Mouse (Mus musculus) cortical plate, adult 2 months (tissue): ENCODE measurements around the gene Kctd19. TPM values are rescaled to one million over a fixed set of nuclear protein-coding genes. Genes with fewer than 3 reads are reported as not detected.

Source experiments
- H3K27ac ChIP-seq: fragments of 200-500 bp; 2 replicates; pipeline ENCODE4 v1.5.1; 2012; ENCODE audit warnings: low read length, control low read depth, inconsistent platforms; ENCODE audit not compliant: insufficient read depth
- H3K4me1 ChIP-seq: fragments of 200-500 bp; 2 replicates; pipeline ENCODE4 v1.6.1; 2011; ENCODE audit warnings: low read length; ENCODE audit not compliant: control insufficient read depth, insufficient read depth
- H3K4me3 ChIP-seq: fragments of 200-500 bp; 2 replicates; pipeline ENCODE4 v1.5.1; 2011; ENCODE audit warnings: mild to moderate bottlenecking, low read length, control low read depth; ENCODE audit not compliant: insufficient read depth
- CTCF ChIP-seq: fragments of 200-500 bp; IDR thresholded peaks from 2 replicates; pipeline ENCODE4 v1.5.1; 2011; ENCODE audit warnings: mild to moderate bottlenecking, control low read depth, low read length; ENCODE audit not compliant: insufficient read depth; ENCODE audit errors: extremely low read depth
- POLR2A ChIP-seq: fragments of 200-500 bp; IDR thresholded peaks from 2 replicates; pipeline ENCODE4 v1.6.1; 2011; ENCODE audit warnings: mild to moderate bottlenecking, low read length, control low read depth; ENCODE audit not compliant: insufficient read depth; ENCODE audit errors: extremely low read depth
- polyA plus RNA-seq: library from polyadenylated mRNA; depleted of rRNA; stranded (reverse); fragments of >200 nt; gene quantifications from 2 replicates; pipeline ENCODE4 v1.2.3, GENCODE M21; 2012

Gene Kctd19
- polyA plus RNA-seq, 1 experiment, result not detected

DNA sequence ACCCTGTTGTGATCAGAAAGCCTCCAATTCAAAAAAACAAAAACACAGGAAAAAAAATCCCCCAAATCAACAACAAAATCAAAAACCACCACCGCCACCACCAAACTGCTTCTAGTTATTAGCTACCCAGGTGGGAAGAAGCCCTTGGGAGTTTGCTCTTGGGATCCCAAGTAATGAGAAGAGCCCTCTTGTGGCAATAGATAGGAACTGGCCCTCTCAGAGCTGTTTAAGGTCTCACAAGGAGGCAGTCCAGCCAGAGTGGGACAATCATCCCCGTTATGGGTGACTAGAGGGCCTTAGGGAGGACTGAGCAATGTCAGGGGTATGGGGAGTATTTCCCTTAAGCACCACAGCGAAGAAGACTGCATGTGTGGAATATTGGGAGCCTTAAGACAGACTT is 15.6 kb downstream of the Kctd19 start:
- H3K4me1 ChIP-seq, result no peaks in the 10 kb centered on the region; the same call in 1 of the 2 replicates
- TF ChIP-seq POLR2A (no peak), CTCF (peak; percentile 54)
- H3K4me3 ChIP-seq, result no peak overlapping the region
- H3K27ac ChIP-seq, result no peak overlapping the region

DNA sequence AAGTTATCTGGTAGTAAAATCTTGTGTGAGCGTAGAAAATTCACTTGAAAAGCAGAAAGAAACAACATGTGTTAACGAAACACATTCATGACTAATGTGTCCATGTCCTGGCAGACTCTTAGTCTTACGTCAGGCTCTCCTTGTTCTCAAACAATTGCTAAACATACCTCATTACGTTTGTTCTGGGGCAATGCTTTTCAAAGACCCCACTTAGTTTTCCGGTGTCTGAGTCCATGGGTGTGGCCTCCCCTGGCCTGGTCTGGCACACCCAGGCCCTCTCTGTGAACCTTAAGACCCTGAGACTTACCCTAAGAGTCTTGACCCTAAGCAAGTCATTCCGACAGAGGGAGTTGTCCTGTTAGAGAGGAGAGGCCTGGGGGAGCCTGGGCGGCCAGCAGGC is 19.4 kb downstream of the Kctd19 start:
- TF ChIP-seq CTCF (no peak), POLR2A (no peak)
- Histone ChIP-seq H3K4me1 (no peaks in the 10 kb centered on the region; the same call in 1 of the 2 replicates), H3K4me3 (no peak overlapping the region), H3K27ac (no peak overlapping the region)

DNA sequence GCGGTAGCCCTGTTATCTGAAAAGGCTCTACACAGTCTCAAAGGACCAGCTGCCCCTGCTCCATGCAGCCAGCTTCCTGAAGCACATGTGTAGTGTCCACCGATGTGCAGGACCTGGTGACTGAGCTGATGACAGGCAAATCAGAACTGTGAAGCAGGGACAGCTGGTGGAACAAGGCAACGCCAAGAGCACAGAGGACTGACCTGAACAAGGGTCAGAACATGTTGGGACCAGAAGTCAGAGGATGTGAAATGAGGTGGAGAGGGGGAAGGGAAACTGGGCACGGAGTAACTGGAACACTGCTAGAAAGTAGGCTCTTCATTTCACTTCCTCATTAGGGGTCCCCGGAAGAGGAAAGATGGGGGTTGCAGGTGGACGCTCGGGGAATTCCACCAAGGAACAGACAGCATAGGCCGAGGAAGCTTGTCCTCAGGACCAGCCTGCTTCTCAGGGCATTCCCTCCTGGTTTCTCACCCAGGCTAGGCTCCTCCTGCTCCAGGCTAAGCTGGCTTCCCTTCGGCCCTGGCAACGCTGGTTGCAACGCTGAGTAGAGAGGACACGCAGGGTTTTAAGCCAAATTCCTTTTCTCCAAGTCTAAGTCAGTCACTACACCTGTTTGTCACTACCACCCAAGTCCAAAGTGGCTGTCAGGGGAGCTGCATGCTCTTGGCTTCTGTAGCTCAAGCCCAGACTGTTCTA is 20.1 kb downstream of the Kctd19 start:
- H3K27ac ChIP-seq, result no peak overlapping the region
- no peak overlapping the region for H3K4me3 ChIP-seq
- no peaks in the 10 kb centered on the region; the same call in 1 of the 2 replicates for H3K4me1 ChIP-seq
- no peak for TF ChIP-seq POLR2A
- TF ChIP-seq CTCF, result no peak

DNA sequence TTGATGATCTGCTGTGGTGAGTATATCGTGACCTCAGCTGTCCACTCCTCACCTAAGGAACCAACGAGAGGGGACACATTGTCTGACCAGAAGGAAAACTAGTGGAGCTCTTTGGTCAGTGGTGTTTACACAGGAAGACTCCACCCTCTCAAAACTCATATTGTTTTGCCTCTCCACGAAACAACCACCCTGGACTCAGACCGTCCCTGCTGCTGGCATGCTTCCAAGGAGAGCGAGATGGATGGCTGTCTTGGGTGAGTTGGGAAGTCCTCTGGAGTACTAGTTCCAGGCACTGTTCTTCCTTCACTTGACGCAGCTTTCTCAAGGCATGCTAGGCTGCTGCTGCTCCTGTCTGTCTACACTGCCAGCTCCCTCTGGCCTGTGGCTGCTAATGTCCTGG is 24.2 kb downstream of the Kctd19 start:
- Histone ChIP-seq H3K27ac (no peak overlapping the region), H3K4me3 (no peak overlapping the region), H3K4me1 (no peaks in the 10 kb centered on the region)
- TF ChIP-seq CTCF (no peak), POLR2A (no peak)

DNA sequence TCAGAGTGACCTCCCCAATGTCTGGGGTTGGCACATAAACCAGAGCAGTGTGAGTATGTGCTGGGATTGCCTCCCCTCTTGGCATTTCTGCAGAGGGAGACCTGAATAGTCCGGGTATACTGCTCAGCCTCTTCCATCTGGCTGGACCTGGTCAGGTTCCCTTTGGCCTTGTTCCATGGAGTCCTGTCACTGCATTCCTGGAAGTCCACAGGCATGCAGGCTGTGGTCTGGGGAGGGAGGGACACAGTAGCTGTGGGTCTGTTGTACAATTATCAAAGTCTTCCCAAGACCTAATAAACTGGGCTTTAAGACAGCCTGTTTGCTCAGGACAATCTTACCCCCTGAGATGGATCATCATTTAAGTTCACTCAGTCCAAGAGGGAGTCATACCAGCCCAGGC is 26.2 kb downstream of the Kctd19 start:
- TF ChIP-seq POLR2A (no peak), CTCF (no peak)
- no peak overlapping the region for H3K27ac ChIP-seq
- H3K4me3 ChIP-seq, result no peak overlapping the region
- no peaks in the 10 kb centered on the region for H3K4me1 ChIP-seq

DNA sequence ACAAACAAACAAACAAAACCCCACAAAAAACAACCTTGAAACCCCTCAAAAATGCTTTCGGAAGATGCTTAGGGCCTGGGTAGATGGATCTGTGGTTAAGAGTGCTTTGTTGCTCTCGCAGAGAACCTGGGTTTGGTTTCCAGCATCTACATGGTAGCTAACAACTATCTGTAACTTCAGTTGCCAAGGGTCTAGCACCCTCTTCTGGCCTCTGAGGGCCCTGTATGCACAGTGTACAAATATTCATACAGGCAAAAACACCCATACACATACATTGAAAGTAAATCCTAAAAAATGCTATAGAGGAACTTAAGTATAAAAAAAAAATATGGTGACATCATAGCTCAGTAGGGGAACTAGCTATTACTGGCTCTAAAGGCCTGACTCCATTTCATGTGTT is 29.2 kb downstream of the Kctd19 start:
- TF ChIP-seq POLR2A (no peak), CTCF (no peak)
- Histone ChIP-seq H3K4me3 (no peak overlapping the region), H3K4me1 (no peaks in the 10 kb centered on the region), H3K27ac (no peak overlapping the region)

DNA sequence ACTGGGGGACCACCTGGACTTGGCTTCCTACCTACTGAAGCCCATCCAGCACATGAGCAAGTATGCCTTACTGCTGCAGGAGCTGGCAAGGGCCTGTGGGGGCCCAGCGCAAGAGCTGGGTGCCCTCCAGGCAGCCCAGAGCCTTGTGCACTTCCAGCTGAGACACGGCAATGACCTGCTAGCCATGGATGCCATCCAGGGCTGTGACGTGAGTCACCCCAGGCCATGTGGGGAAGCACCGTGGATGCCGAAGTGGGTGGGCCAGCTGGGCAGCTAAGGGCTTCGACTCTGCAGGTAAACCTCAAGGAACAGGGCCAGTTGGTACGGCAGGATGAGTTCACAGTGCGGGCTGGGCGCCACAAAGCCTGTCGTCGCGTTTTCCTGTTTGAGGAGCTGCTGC is 33.0 kb downstream of the Kctd19 start:
- Histone ChIP-seq H3K4me3 (no peak overlapping the region), H3K4me1 (no peaks in the 10 kb centered on the region), H3K27ac (no peak overlapping the region)
- TF ChIP-seq CTCF (no peak), POLR2A (no peak)

DNA sequence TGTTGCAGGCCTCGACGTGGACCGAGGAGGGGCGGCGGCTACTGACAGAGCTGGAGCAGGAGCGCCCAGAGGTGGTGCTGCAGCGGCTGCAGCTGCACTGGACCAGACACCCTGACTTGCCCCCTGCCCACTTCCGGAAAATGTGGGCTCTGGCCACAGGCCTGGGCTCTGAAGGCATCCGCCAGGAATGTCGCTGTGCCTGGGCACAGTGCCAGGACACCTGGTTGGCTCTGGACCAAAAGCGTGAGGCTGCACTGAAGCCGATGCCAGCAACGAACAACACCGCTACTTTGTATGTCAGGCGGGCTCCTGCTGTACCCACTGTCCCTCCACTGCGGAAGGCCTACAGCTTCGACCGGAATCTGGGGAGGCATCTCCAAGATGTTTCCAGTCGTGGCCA is 34.6 kb downstream of the Kctd19 start:
- no peaks in the 10 kb centered on the region for H3K4me1 ChIP-seq
- TF ChIP-seq CTCF (no peak), POLR2A (no peak)
- H3K27ac ChIP-seq, result no peak overlapping the region
- no peak overlapping the region for H3K4me3 ChIP-seq

DNA sequence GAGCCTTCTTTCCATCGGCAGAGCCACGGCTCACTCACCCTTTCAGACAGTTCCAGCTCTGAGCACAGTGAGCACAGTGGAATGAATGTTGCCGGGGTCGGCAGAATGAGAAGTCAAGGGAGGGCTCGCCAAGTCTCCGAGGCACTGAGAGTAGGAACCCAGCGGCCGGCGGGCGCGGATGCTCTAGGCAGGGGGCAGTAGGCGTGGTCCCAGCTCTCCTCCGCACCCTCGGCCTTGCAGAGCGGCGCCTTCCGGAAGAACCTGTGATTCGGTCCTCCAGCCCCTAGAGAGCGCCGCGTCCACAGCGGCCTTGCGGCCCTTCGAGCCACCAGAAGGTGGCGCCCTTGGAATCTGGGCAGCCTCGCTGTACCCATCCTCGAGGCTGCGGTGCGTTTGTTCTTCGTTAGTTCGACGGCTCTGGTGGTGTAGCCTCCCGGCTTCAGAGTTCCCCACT is 38.8 kb downstream of the Kctd19 start:
- TF ChIP-seq CTCF (peak; percentile 29; the same call in 1 of the 2 replicates), POLR2A (no peak)
- Histone ChIP-seq H3K27ac (no peak overlapping the region), H3K4me1 (no peaks in the 10 kb centered on the region), H3K4me3 (no peak overlapping the region)

DNA sequence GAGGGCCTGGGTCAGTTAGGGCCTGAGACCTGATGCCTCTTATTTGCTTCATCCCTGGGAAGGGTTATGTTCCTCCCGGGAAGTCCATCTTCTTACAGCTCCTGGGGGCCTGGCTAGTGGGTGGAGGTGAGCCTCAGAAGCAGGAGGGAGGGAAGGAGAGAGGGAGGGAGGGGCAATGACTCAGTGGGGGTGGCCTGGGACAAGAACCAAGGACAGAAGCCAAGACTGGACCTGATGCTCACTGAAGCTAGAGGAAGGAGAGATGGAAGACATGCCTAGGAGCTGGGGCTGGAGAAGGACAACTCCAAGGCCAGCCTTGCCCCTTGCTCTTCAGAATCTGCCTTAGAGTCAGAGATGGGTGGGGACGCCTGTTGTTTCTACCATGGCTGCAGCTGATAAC is 40.3 kb downstream of the Kctd19 start, which contains the start of gene Plekhg4:
Gene Plekhg4, plus strand, starts transcription at position 243 of the 400 bp plus-strand sequence.
- Histone ChIP-seq H3K27ac (no peak within 1 kb of the TSS), H3K4me1 (no peaks in the 10 kb centered on the region), H3K4me3 (no peak within 1 kb of the TSS)
- TF ChIP-seq CTCF (no peak), POLR2A (no peak)

DNA sequence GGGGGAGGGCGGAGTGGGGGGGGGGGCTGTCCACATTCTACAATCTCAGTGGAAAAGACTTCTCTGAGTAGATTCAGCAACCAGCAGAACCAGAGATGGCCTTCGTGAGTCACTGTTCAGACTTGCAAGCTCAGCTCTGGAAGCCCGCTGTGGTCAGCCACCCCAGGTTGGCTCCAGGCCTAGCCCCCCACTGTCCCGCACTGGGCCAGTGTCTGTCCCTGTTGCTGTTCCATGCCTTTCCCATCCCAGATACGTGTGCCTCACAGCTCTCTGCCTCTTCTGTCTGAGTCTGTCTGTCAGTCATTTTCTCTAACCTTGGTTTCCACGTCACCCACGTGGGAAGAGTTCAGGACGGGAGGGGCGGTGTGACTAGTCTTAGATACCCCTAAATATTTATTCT is 40.8 kb downstream of the Kctd19 start:
- Histone ChIP-seq H3K4me1 (no peaks in the 10 kb centered on the region), H3K4me3 (no peak overlapping the region), H3K27ac (no peak overlapping the region)
- no peak for TF ChIP-seq POLR2A
- TF ChIP-seq CTCF, result no peak
